Mouse (Mus musculus) small intestine, adult 2 months (tissue): ENCODE measurements around the gene Ltbr.

ENCODE experiments used
- CTCF ChIP-seq: fragments of 200-500 bp; IDR thresholded peaks from 2 replicates; pipeline ENCODE4 v1.5.1; 2012; ENCODE audit warnings: low read depth, mild to moderate bottlenecking, control low read depth, inconsistent platforms, low read length, moderate library complexity, mixed read lengths; ENCODE audit not compliant: insufficient replicate concordance, insufficient read length; ENCODE audit errors: extremely low read depth
- POLR2A ChIP-seq: fragments of 200-500 bp; IDR thresholded peaks from 2 replicates; pipeline ENCODE4 v1.6.1; 2012; ENCODE audit warnings: low read depth, mild to moderate bottlenecking, control low read depth, inconsistent platforms, low read length, moderate library complexity

DNA sequence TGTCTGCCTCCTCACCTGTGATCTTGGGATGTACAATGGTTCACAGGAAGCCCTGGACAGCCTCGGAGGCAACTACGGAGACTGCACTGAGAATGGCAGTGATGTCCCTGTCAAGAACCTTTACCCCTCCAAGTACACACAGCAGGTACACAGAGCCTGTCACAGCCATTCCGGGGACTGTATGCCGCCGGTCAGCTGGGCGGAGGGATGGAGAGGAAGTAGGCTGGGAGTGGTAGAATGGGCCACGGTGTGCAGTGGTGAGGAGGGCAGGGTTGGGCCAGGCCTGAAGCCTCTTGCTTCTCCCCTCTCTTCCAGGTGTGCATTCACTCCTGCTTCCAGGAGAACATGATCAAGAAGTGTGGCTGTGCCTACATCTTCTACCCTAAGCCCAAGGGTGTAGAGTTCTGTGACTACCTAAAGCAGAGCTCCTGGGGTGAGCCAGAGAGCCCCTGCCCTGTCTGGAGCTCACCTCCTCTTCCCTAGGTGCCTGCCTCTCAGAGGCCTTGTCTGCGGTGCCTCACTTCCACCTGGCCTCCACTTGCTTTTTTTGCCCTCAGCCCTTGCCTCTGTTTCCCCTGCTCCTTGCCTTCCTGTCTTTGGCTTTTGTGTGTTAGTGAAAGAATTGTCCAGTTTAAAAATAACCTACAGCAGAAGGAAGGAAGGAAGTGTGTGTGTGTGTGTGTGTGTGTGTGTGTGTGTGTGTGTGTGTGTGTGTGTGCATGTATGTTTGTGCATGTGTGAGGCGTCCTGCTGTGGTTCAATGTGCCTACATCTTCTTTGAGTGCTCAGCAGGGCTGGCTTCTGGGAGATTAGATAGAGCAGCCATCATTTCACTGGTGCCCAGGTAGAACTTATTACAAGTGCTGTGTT lies 25.3 kb upstream of the Ltbr start:
- TF ChIP-seq CTCF: no peak
- no peak for TF ChIP-seq POLR2A
